Mouse (Mus musculus) heart, embryonic 11.5 days (tissue): Measurements from ENCODE around the gene Thap4. TPM values are rescaled to one million over a fixed set of nuclear protein-coding genes. Genes with fewer than 3 reads are reported as not detected.

ENCODE experiments used
- ATAC-seq: fragments of 200-750 bp; cut with Nextera tagmentation; replicated peaks from 2 replicates; pipeline ENCODE4 v1.8.0; 2017; ENCODE audit warnings: moderate library complexity; ENCODE audit not compliant: insufficient number of reproducible peaks, low FRiP score, low TSS enrichment
- H3K27ac ChIP-seq: fragments of 300-500 bp; sonication (generic); 2 replicates; pipeline ENCODE4 v1.5.1; 2014; ENCODE audit warnings: mild to moderate bottlenecking, low read depth, low read length
- H3K27me3 ChIP-seq: fragments of 300-500 bp; sonication (generic); 2 replicates; pipeline ENCODE4 v1.6.1; 2014; ENCODE audit warnings: mild to moderate bottlenecking, low read length, mixed read lengths; ENCODE audit not compliant: control insufficient read depth, insufficient read depth
- H3K36me3 ChIP-seq: fragments of 300-500 bp; sonication (generic); 2 replicates; pipeline ENCODE4 v1.6.1; 2014; ENCODE audit warnings: mild to moderate bottlenecking, low read length, moderate library complexity, mixed read lengths; ENCODE audit not compliant: control insufficient read depth, insufficient read depth
- H3K4me1 ChIP-seq: fragments of 300-500 bp; sonication (generic); 2 replicates; pipeline ENCODE4 v1.6.1; 2014; ENCODE audit warnings: low read length; ENCODE audit not compliant: control insufficient read depth, insufficient read depth
- H3K4me2 ChIP-seq: fragments of 300-500 bp; sonication (generic); 2 replicates; pipeline ENCODE4 v1.6.1; 2014; ENCODE audit warnings: mild to moderate bottlenecking, moderate library complexity
- H3K4me3 ChIP-seq: fragments of 300-500 bp; sonication (generic); 2 replicates; pipeline ENCODE4 v1.5.1; 2014; ENCODE audit warnings: low read depth, low read length
- H3K9ac ChIP-seq: fragments of 300-500 bp; sonication (generic); 2 replicates; pipeline ENCODE4 v1.6.1; 2014; ENCODE audit warnings: mild to moderate bottlenecking, low read depth, low read length, moderate library complexity
- H3K9me3 ChIP-seq: fragments of 300-500 bp; sonication (generic); replicated peaks from 2 replicates; pipeline ENCODE4 v1.6.1; 2016; ENCODE audit warnings: low read length; ENCODE audit not compliant: control insufficient read depth
- WGBS: fragments of 180-500 bp; shearing (Covaris S2); extraction: QIAGEN DNeasy Blood & Tissue Kit; methylation state at CpG from one replicate; pipeline ENCODE4 v1.1.7; 2014; ENCODE audit not compliant: insufficient replicate concordance; 5-methylcytosine and 5-hydroxymethylcytosine counted together
- polyA plus RNA-seq: library from polyadenylated mRNA; unstranded; fragments of >200 nt; fragmentation: Nextera tagmentation; extraction: Ambion mirVana; gene quantifications from 2 replicates; pipeline ENCODE4 v1.2.1, GENCODE M21; 2014

Thap4 gene
- 49.5 and 53.3 TPM in 2 replicates for polyA plus RNA-seq

DNA sequence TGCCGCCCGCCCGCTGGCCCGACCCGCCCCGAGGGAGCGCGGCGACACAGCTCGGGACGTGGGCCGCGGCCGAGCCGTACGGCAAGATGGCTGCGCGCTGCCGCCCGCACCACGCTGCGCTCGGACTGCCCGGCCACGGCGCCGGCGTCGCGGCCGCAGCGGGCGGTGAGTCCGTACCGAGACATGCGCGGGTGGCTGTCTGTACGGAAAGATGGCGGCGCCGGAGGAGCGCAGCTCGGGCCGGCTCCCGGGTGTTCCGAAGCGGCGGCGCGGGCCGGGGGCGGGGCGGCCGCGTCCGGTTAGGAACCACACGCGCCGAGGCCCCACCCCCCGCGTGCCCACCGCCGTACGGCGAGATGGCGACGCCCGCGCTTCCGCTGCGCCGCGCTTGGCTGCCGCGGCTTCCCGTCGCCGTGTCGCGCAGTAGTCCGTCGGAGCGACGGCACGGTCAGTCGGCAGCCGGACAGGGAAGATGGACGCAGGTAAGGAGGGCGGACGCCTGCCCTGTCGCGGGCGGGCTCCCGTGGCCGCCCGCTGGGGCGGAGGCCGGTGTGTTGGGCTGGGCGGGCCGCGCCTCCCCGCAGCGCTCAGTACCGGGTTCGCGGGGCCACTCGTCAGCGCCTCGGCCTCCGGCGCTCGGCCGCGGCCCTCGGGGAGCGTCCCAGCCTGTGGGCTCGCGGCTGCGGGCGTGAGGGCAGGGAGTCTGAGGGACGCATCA is at the start of gene Thap4:
Gene Thap4 (minus strand): TSS at position 292 of the 718 bp plus-strand sequence.
- WGBS = 0% methylated on average over 83 of the region's 121 CpGs
- H3K27me3 ChIP-seq = no peaks in the 10 kb centered on the region
- peaks cover 7% of the 10 kb centered on the region for H3K4me1 ChIP-seq
- peak within 1 kb of the TSS; percentile 88 for H3K27ac ChIP-seq
- H3K9ac ChIP-seq = peak within 1 kb of the TSS; percentile 88
- no peaks in the 10 kb centered on the region for H3K9me3 ChIP-seq
- H3K4me3 ChIP-seq = peak within 1 kb of the TSS; percentile 78
- peak within 1 kb of the TSS; percentile 77 for H3K4me2 ChIP-seq
- peak; percentile 91 for ATAC-seq
- peaks cover 9% of the 10 kb centered on the region for H3K36me3 ChIP-seq

DNA sequence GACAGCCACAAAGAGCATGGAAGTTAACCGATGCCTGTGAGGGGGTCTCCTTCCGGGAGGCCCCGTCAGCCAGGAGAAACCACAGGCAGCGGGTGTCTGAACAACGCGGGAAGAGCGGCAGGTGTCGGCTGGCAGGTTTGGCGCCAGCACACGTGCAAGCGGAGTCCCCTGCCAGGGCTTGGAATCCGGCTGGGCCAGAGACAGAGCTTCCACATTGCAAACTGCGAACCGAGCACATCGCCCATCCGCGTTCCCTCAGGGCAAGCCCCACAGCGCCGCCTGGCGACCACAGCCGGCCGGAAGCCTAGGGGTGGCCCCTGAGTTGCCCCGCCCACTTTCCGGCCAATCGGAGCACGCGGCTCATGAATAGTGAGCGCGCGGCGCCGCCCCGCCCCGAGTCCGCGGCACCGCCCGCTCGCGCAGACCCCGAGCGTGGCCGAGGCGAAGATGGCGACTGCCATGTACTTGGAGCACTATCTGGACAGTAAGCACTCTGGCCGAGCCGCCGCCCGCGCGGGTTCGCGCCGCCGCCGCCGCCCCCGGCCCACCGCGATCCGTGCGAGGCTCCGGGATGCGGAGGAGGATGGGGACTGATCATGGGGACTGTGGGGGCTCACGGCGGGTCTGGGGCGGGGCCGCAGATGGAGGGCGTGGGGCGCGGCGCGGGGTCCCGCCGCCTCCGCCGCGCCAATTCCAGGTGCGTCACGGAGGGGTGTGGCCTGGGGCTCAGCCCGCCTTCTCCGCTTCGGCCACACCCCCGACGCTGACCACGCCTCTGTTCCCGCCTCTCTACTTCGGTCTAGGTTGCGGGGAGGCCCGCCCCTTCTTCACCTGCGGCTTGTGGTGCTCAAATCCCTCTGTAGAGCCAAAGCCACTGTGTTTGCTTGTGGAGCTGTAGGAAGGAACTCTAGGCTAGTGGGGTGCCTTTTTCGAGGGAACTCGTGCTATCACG is 49.2 kb upstream of the Thap4 start, which contains the start of gene Ing5:
Gene Ing5 (plus strand): TSS at position 410 of the 952 bp plus-strand sequence.
- Histone ChIP-seq H3K4me3 (peak within 1 kb of the TSS; percentile 75), H3K36me3 (peaks cover 20% of the 10 kb centered on the region), H3K9ac (peak within 1 kb of the TSS; percentile 91), H3K4me1 (peaks cover 18% of the 10 kb centered on the region), H3K27me3 (no peaks in the 10 kb centered on the region), H3K27ac (peak within 1 kb of the TSS; percentile 97), H3K4me2 (peak within 1 kb of the TSS; percentile 81), H3K9me3 (no peaks in the 10 kb centered on the region)
- WGBS = under 1% methylated on average over 75 of the region's 94 CpGs
- ATAC-seq = peak; percentile 90

DNA sequence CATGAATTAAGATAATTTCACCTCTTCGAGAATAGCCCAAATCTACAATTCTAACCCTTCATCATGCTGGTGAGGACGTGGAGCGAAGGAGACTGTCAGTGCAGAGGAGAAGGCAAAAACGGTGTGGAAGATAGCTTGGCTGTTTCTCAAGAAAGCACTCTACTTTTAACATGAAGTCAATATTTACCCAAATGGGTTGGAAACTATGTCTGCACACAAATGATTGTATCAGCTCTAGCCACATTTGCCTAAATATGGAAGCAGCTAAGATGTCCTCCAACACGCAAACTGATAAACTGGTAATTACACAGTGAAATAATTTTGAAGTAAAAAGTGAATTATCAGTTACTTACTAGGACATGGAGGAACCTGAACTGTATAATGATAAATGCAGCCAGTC is 48.1 kb upstream of the Thap4 start:
- Histone ChIP-seq H3K27me3 (no peaks in the 10 kb centered on the region), H3K4me2 (peak overlapping the region; percentile 81), H3K9ac (no peak overlapping the region), H3K27ac (peak overlapping the region; percentile 91; the same call in 1 of the 2 replicates), H3K4me1 (peaks cover 18% of the 10 kb centered on the region), H3K4me3 (peak overlapping the region; percentile 75; the same call in 1 of the 2 replicates), H3K9me3 (no peaks in the 10 kb centered on the region), H3K36me3 (peaks cover 13% of the 10 kb centered on the region)
- ATAC-seq = no peak
- WGBS = 79% methylated on average over 5 of the region's 5 CpGs

DNA sequence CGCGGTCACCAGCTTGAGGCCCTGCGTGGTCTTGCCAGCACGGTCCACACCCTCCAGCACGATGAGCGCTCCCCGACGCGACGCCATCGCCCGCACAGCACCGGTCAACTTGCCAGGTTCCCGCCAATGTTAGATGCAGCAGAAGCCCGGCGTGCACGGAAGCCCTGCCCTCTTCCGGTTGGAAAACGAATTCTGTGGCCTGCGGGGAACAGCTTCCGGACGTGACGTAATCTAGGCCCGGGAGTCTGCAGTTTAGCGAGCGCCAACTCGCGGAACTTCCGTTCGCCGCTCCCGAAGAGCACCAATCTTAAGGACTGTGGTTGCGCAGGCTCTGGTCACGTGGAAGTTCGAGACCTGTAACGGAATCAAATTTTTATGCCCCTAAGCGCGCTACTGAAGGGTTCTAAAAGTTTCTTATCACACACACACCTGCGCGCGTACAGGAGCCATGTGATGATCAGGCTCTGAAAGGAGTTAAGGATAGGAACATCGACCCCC is 47.1 kb upstream of the Thap4 start, which contains the start of gene Dtymk:
Gene Dtymk (minus strand): TSS at position 194 of the 498 bp plus-strand sequence.
- Histone ChIP-seq H3K9me3 (no peaks in the 10 kb centered on the region), H3K4me1 (peaks cover 18% of the 10 kb centered on the region), H3K9ac (peak within 1 kb of the TSS; percentile 88), H3K4me3 (peak within 1 kb of the TSS; percentile 83), H3K4me2 (peak within 1 kb of the TSS; percentile 81), H3K36me3 (peaks cover 10% of the 10 kb centered on the region), H3K27me3 (no peaks in the 10 kb centered on the region), H3K27ac (peak within 1 kb of the TSS; percentile 91)
- ATAC-seq = peak; percentile 52
- WGBS = under 1% methylated on average over 42 of the region's 42 CpGs

DNA sequence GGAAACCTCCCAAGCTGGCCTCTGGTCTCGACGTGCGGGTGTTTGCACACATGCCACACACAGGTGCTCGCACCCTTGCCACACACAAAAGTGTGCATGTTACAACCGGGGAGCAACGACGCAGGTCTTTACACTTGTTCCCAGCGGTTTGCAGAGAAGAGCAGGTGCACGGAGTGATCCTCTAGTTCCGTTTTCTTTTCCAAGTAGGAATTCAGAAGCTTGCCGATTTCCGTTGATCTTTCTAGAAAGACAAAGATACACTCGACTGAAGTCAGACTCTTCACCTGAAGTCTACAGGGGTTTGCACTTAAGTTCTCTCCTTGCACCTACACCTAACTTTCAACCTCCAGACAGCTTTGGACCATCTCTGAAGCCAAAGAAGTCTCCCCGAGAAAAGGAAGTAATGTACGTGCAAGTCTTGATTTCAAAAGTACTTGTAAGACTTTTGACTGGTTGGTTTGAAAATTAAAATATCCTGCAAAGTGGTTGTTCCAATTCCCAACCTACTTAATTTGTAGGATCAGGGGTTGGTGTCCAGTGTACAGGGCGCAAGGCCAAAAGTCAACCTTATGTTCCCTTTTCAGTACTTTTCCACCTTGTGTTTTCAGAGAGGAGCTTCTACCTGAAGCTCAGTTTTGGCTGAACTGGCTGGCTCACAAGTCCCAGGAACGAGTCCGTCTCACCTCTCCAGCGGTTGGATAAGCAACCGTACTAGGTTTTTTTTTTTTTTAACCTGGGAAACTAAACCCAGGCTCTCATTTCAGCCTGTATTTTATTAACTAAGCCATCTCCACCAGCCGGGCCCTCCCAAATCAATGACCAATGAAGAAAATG is 46.2 kb upstream of the Thap4 start:
- peaks cover 5% of the 10 kb centered on the region for H3K36me3 ChIP-seq
- H3K9me3 ChIP-seq = no peaks in the 10 kb centered on the region
- H3K27ac ChIP-seq = peak overlapping the region; percentile 91; the same call in 1 of the 2 replicates
- H3K4me1 ChIP-seq = peaks cover 18% of the 10 kb centered on the region
- ATAC-seq = no peak
- H3K4me2 ChIP-seq = peak overlapping the region; percentile 81
- no peaks in the 10 kb centered on the region for H3K27me3 ChIP-seq
- peak overlapping the region; percentile 83 for H3K4me3 ChIP-seq
- peak overlapping the region; percentile 88 for H3K9ac ChIP-seq
- 68% methylated on average over 21 of the region's 21 CpGs for WGBS

DNA sequence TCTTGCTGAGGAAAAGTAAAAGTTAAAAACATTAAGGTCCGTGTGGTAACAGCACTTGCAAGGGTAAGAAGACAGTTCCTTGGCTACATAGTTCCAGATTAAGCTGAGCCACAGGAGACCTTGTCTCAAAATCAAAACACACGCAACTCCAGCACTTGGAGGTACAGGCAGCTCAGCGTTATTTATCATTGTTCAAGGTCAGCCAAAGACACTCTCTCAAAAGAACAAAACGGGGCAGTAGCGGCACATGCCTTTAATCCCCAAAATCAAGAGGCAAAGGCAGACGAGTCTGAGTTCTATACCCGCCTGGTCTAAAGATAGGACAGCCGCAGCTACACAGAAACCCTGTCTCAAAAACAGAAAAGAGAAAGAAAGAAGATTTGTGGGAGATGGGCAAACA is 41.2 kb upstream of the Thap4 start:
- peaks cover 43% of the 10 kb centered on the region for H3K36me3 ChIP-seq
- H3K27me3 ChIP-seq = no peaks in the 10 kb centered on the region
- no peak for ATAC-seq
- H3K4me1 ChIP-seq = no peaks in the 10 kb centered on the region; the same call in 1 of the 2 replicates
- H3K9ac ChIP-seq = no peak overlapping the region
- no peak overlapping the region for H3K27ac ChIP-seq
- no peak overlapping the region for H3K4me2 ChIP-seq
- H3K9me3 ChIP-seq = no peaks in the 10 kb centered on the region
- no peak overlapping the region for H3K4me3 ChIP-seq
- WGBS = 69% methylated on average over 8 of the region's 8 CpGs

DNA sequence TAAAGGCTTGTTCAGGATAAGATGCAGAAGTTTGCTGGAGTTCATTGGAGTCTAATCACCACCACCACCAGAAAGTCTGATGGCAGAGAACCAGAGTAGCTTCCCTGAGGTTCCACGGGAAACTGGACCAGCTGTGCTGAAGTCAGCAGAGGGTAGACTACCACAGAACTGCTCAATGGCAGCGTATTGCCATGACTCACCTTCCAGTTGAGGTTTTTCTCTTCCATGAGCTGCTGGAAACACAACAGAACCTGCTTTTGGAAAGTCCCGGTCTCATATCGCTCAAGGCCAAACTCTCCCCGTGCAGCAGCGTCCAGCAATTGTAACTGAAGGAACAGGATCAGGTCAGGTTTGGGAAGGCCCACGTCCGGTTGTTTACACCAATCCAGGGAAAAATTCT is 39.9 kb upstream of the Thap4 start:
- no peak overlapping the region for H3K27ac ChIP-seq
- no peak for ATAC-seq
- H3K36me3 ChIP-seq = peaks cover 41% of the 10 kb centered on the region
- no peak overlapping the region for H3K9ac ChIP-seq
- no peak overlapping the region for H3K4me3 ChIP-seq
- no peaks in the 10 kb centered on the region for H3K4me1 ChIP-seq
- H3K27me3 ChIP-seq = no peaks in the 10 kb centered on the region
- no peak overlapping the region for H3K4me2 ChIP-seq
- WGBS = 90% methylated on average over 8 of the region's 8 CpGs
- H3K9me3 ChIP-seq = no peaks in the 10 kb centered on the region
